Mouse (Mus musculus) liver, postnatal 0 days (tissue): ENCODE data around the gene Dcaf5.

Experiments
- CTCF ChIP-seq: sonication (generic); IDR thresholded peaks from 2 replicates; pipeline ENCODE4 v1.5.1; 2016; ENCODE audit warnings: antibody characterized with exemption, low read depth
- EP300 ChIP-seq: IDR thresholded peaks from 2 replicates; pipeline ENCODE4 v1.6.1; 2016; ENCODE audit warnings: antibody characterized with exemption, low read depth, mild to moderate bottlenecking

DNA sequence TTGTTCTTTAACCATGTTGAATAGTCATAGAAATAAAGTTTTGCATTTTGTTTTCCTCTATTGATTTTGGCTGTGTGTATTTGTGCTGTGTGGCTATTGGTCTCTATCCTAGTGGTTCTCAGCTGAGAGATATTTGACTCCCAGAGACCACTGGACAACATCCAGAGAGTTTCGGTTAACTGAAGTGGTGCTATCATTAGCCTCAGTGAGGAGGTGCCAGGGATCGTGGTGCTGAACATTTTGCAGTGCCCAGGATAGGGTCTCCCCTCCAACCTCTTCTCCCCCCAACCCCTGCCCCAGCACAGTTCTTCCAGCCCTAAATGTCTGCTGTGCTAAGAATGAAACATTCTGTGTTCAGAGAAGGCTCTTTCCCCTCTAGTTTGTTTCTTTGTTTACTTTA is 33.8 kb upstream of the Dcaf5 start:
- TF ChIP-seq CTCF: no peak
- no peak for TF ChIP-seq EP300
